Mouse (Mus musculus) spleen, adult 2 months (tissue): Measurements from ENCODE around the gene Gm28043. TPM values are rescaled to one million over a fixed set of nuclear protein-coding genes. Genes with fewer than 3 reads are reported as not detected.

Experiments used
- DNase-seq, 2 experiments: peaks; one replicate each; pipeline versions ENCODE4 v3.0.0 to v3.0.0-alpha.2; 2012 to 2021; ENCODE audit warnings: low spot score in 2 of 2, low read depth in 1 of 2
- H3K27ac ChIP-seq: fragments of 200-500 bp; 2 replicates; pipeline ENCODE4 v1.5.1; 2012; ENCODE audit warnings: low read length, inconsistent platforms; ENCODE audit not compliant: insufficient read depth
- H3K27me3 ChIP-seq: fragments of 200-500 bp; 2 replicates; pipeline ENCODE4 v1.6.1; 2012; ENCODE audit warnings: mild to moderate bottlenecking, moderate library complexity, low read length, inconsistent platforms; ENCODE audit not compliant: control insufficient read depth, insufficient read depth
- H3K36me3 ChIP-seq: fragments of 200-500 bp; 2 replicates; pipeline ENCODE4 v1.6.1; 2012; ENCODE audit warnings: mild to moderate bottlenecking, low read length, inconsistent platforms; ENCODE audit not compliant: control insufficient read depth, insufficient read depth
- H3K4me1 ChIP-seq: fragments of 200-500 bp; 2 replicates; pipeline ENCODE4 v1.6.1; 2011; ENCODE audit warnings: inconsistent platforms; ENCODE audit not compliant: control insufficient read depth, insufficient read depth, insufficient read length
- H3K4me3 ChIP-seq: fragments of 200-500 bp; 2 replicates; pipeline ENCODE4 v1.5.1; 2011; ENCODE audit warnings: mild to moderate bottlenecking, inconsistent platforms; ENCODE audit not compliant: insufficient read depth, insufficient read length; ENCODE audit errors: extremely low read depth
- CTCF ChIP-seq: fragments of 200-500 bp; IDR thresholded peaks from 2 replicates; pipeline ENCODE4 v1.5.1; 2011; ENCODE audit warnings: mild to moderate bottlenecking, inconsistent platforms; ENCODE audit not compliant: insufficient read depth, insufficient read length, insufficient replicate concordance; ENCODE audit errors: extremely low read depth
- POLR2A ChIP-seq: fragments of 200-500 bp; IDR thresholded peaks from 2 replicates; pipeline ENCODE4 v1.6.1; 2011; ENCODE audit warnings: low read depth, low read length, inconsistent platforms
- WGBS: fragments of 180-500 bp; shearing (Covaris S2); methylation state at CpG from one replicate; pipeline ENCODE4 v1.1.7; 2018; 5-methylcytosine and 5-hydroxymethylcytosine counted together
- polyA plus RNA-seq: library from polyadenylated mRNA; depleted of rRNA; stranded (reverse); fragments of >200 nt; gene quantifications from 2 replicates; pipeline ENCODE4 v1.2.3, GENCODE M21; 2012

The Gm28043 gene
- polyA plus RNA-seq, 1 experiment: 1.3 TPM

- Histone ChIP-seq H3K27me3 (no peaks in the 10 kb centered on the region), H3K4me1 (peaks cover 14% of the 10 kb centered on the region; the same call in 1 of the 2 replicates), H3K27ac (no peak overlapping the region), H3K36me3 (peaks cover 9% of the 10 kb centered on the region; the same call in 1 of the 2 replicates), H3K4me3 (no peak overlapping the region)
- DNase-seq: peak in 1 of 2 experiments; percentile 25
- TF ChIP-seq CTCF (no peak), POLR2A (no peak)
- 30% methylated on average over 5 of the region's 5 CpGs for WGBS
Measured at GRCm38 (mm10) chr17:29584306-29584705, 30.4 kb upstream of the Gm28043 start.

GRCm38 (mm10) chr17:29584737-29585136 lies 29.9 kb upstream of the Gm28043 start:
- DNase-seq: no peak
- peaks cover 6% of the 10 kb centered on the region; the same call in 1 of the 2 replicates for H3K36me3 ChIP-seq

DNA sequence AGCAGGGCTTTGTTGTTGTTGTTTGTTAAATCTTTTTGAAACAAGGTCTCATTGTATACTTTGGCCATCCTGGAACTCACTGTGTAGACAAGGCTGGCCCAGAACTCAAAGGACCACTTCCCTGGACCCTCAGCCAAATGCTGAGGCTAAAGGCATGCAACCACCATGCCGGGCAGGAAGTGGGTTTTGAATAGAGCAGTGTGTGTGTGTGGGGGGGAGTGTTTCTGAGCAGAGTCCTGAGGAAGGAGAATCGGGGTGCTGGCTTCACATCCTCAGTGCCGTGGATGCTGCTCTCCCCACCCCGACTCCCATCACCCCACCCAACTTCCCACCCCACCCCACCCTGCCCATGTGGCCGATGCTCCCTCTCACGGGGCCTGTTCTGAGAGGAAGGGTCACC lies 29.2 kb upstream of the Gm28043 start:
- no peak overlapping the region for H3K27ac ChIP-seq
- no peak for TF ChIP-seq CTCF
- no peak for TF ChIP-seq POLR2A
- DNase-seq: peak in 1 of 2 experiments; percentile 31
- H3K36me3 ChIP-seq: peaks cover 6% of the 10 kb centered on the region; the same call in 1 of the 2 replicates
- WGBS: 21% methylated on average over 6 of the region's 6 CpGs
- H3K4me3 ChIP-seq: no peak overlapping the region
- no peaks in the 10 kb centered on the region for H3K27me3 ChIP-seq
- peaks cover 14% of the 10 kb centered on the region; the same call in 1 of the 2 replicates for H3K4me1 ChIP-seq

More at GRCm38 (mm10) chr17:29584737-29585136, 29.9 kb upstream of the Gm28043 start:
- WGBS: 88% methylated on average over 3 of the region's 3 CpGs
- no peak overlapping the region for H3K4me3 ChIP-seq
- H3K27me3 ChIP-seq: no peaks in the 10 kb centered on the region
- H3K27ac ChIP-seq: no peak overlapping the region
- TF ChIP-seq CTCF (no peak), POLR2A (no peak)
- peaks cover 14% of the 10 kb centered on the region; the same call in 1 of the 2 replicates for H3K4me1 ChIP-seq

DNA sequence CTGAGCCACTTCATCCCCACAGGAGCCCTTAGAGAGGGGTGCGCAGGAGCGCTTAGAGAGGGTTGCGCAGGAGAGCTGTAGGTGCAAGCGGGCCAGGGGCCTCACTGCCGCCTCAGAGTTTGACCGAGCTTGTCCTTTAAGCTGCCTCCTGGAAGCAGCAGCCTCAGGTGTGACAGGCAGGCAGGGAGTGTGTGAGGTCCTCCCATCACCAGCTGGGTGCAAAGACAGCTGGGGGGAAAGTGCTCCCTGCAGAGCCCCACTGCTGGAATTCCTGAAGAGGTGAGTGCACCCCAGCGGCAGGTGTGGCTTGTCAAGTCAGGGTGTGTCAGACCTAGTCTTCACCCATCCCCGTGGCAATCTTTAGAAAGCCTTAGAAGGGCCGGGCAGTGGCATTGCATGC lies 27.8 kb upstream of the Gm28043 start:
- Histone ChIP-seq H3K27me3 (no peaks in the 10 kb centered on the region), H3K4me1 (peaks cover 14% of the 10 kb centered on the region; the same call in 1 of the 2 replicates), H3K4me3 (no peak overlapping the region), H3K27ac (no peak overlapping the region), H3K36me3 (peaks cover 2% of the 10 kb centered on the region; the same call in 1 of the 2 replicates)
- WGBS: 94% methylated on average over 9 of the region's 9 CpGs
- TF ChIP-seq CTCF (no peak), POLR2A (no peak)
- DNase-seq: no peak

GRCm38 (mm10) chr17:29589221-29589898 lies 25.3 kb upstream of the Gm28043 start:
- no peak overlapping the region for H3K27ac ChIP-seq
- H3K36me3 ChIP-seq: peaks cover 3% of the 10 kb centered on the region; the same call in 1 of the 2 replicates
- H3K4me3 ChIP-seq: no peak overlapping the region
- no peaks in the 10 kb centered on the region for H3K27me3 ChIP-seq
- DNase-seq: no peak
- TF ChIP-seq CTCF (no peak), POLR2A (no peak)
- peaks cover 11% of the 10 kb centered on the region; the same call in 1 of the 2 replicates for H3K4me1 ChIP-seq
- WGBS: 88% methylated on average over 11 of the region's 11 CpGs

DNA sequence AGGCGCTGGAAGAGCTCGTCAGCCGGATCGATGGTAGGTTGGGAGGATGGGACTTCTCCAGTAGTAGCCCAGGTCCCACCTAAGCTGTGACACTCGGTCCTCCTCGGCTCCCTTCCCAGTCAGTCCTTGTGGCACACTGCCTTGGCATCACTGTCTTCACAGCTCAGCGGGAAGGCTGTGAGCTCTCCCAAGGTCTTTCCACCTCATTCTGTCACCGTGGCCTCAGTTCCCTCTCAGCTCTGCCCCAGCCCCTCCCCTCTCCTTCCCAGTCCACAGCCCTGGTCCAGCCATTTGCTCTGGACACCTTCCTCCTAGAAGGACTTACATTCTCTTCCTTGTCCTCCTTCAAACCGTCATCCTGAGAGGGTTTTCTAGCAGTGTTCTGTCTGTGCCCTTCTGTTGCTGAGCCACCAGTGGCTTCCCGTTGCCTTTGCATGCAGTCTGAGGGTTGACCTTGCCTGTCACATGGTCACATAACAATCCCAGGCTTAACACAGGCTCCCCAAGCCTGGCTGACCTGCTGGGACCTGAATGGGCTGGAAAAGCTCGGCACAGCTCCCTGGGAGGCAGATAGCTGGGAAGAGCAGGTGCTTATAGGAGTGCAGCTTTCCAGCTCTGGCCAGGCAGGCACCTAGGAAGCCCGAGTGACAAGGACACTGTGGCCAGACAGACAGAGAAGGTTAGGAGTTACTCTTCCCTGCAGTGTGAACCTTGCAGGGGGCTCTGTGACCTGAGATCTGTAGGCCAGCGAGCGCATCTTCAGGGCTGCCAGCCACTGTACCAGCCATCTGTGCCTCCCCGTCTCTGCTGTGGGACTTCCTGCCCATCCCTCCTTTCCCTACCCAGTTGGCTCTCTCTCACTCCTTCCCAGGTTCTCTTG lies 18.5 kb upstream of the Gm28043 start:
- 95% methylated on average over 15 of the region's 15 CpGs for WGBS
- Histone ChIP-seq H3K27ac (no peak overlapping the region), H3K4me1 (no peaks in the 10 kb centered on the region), H3K4me3 (no peak overlapping the region), H3K27me3 (no peaks in the 10 kb centered on the region), H3K36me3 (peaks cover 23% of the 10 kb centered on the region)
- no peak for DNase-seq
- TF ChIP-seq POLR2A: no peak
- TF ChIP-seq CTCF: no peak
